Mouse (Mus musculus) liver, embryonic 14.5 days (tissue): ENCODE measurements at regions not wholly inside any gene's neighbourhood (a gene's known extent, or its start where the extent isn't known, plus 50 kb on each side); places are given as distances from the start of the nearest gene placed in this dataset.

Experiments
- CTCF ChIP-seq: IDR thresholded peaks from 2 replicates; pipeline ENCODE4 v1.5.1; 2016; ENCODE audit warnings: antibody characterized with exemption, low read depth, control low read depth
- EP300 ChIP-seq: IDR thresholded peaks from 2 replicates; pipeline ENCODE4 v1.6.1; 2016; ENCODE audit warnings: antibody characterized with exemption, low read depth

- no peak for TF ChIP-seq CTCF
- no peak for TF ChIP-seq EP300
Measured at GRCm38 (mm10) chr3:37897392-37897791, 173.1 kb upstream of the Gm5148 start.
